Mouse (Mus musculus): ENCODE measurements around the gene Erp44.

The Erp44 gene

GRCm38 (mm10) chr4:48236721-48237120 lies 42.6 kb downstream of the Erp44 start:
- no peak for DNase-seq

- DNase-seq: no peak
Observed at GRCm38 (mm10) chr4:48226800-48227199, 52.6 kb downstream of the Erp44 start.

- no peak for DNase-seq
Observed at GRCm38 (mm10) chr4:48225604-48226003, 53.8 kb downstream of the Erp44 start.

- peak; percentile 62 for DNase-seq
Observed at GRCm38 (mm10) chr4:48225173-48225572, 54.2 kb downstream of the Erp44 start.

GRCm38 (mm10) chr4:48203564-48203963 lies 75.8 kb downstream of the Erp44 start:
- peak; percentile 65 for DNase-seq

- no peak for DNase-seq
Observed at GRCm38 (mm10) chr4:48198447-48198846, 80.9 kb downstream of the Erp44 start.

- DNase-seq: no peak
Observed at GRCm38 (mm10) chr4:48197925-48198324, 81.4 kb downstream of the Erp44 start.

GRCm38 (mm10) chr4:48182115-48182806 lies 97.1 kb downstream of the Erp44 start:
- no peak for DNase-seq

GRCm38 (mm10) chr4:48181366-48181765 lies 98.0 kb downstream of the Erp44 start:
- no peak for DNase-seq

GRCm38 (mm10) chr4:48180922-48181321 lies 98.4 kb downstream of the Erp44 start:
- no peak for DNase-seq

GRCm38 (mm10) chr4:48175666-48176065 lies 103.7 kb downstream of the Erp44 start:
- DNase-seq: no peak

GRCm38 (mm10) chr4:48163851-48164250 lies 115.5 kb downstream of the Erp44 start:
- no peak for DNase-seq

GRCm38 (mm10) chr4:48160386-48160785 lies 119.0 kb downstream of the Erp44 start:
- no peak for DNase-seq

- no peak for DNase-seq
Observed at GRCm38 (mm10) chr4:48155864-48156263, 123.5 kb downstream of the Erp44 start.

GRCm38 (mm10) chr4:48153229-48153628 lies 126.1 kb downstream of the Erp44 start:
- DNase-seq: no peak

GRCm38 (mm10) chr4:48149492-48149891 lies 129.9 kb downstream of the Erp44 start:
- no peak for DNase-seq

All from cerebellum, adult 11-12 months (tissue).